Comparison of ENCODE assay signal across 12 mouse cellular contexts in genomic region chr13:69488565-69489255, GRCm38 (mm10). TPM values are rescaled to one million over a fixed set of nuclear protein-coding genes. Genes with fewer than 3 reads are reported as not detected.
A peak's percentile ranks its signal among the peaks of the same experiment; 100 is the strongest.
DNase-seq lines count a peak whose midpoint lies in the region; ATAC-seq and TF ChIP-seq lines count a peak whose summit lies in the region.
"Had no signal": no experiment of that assay in that cellular context is flagged by ENCODE, and none has a peak within 500 bp of the region (broad histone marks: within the 10 kb centered on the region; RNA-seq: fewer than 3 reads in every experiment).

No protein-coding gene starts in this region.

- intact Hi-C loops in heart, postnatal 36 days (cut with DNase I), result loop anchor here (5.0 kb wide), 2 partner anchors 106 to 486 kb away; no protein-coding TSS in a partner anchor

- peaks cover 18% of the 10 kb centered on the region for H3K27me3 ChIP-seq in heart, embryonic 11.5 days (ENCODE audit: control insufficient read depth, insufficient read depth, low read length)
- peaks cover 7% of the 10 kb centered on the region; the same call in 1 of the 2 replicates for H3K27me3 ChIP-seq in hindbrain, postnatal 0 days (ENCODE audit: insufficient read depth, low read length)
- H3K27me3 ChIP-seq in neural tube, embryonic 13.5 days, result peaks cover 57% of the 10 kb centered on the region

- 35% methylated on average over 13 of the region's 13 CpGs for WGBS in heart, embryonic 11.5 days (ENCODE audit: insufficient replicate concordance)
- WGBS in hindbrain, postnatal 0 days, result 38% methylated on average over 13 of the region's 13 CpGs
- WGBS in neural tube, embryonic 13.5 days, result 43% methylated on average over 13 of the region's 13 CpGs

- peak overlapping the region; percentile 65; the same call in 1 of the 2 replicates for H3K4me2 ChIP-seq in heart, embryonic 11.5 days
- H3K4me2 ChIP-seq in hindbrain, postnatal 0 days (ENCODE audit: low read depth, low read length), result peak overlapping the region; percentile 57; the same call in 1 of the 2 replicates
- peak overlapping the region; percentile 53; the same call in 1 of the 2 replicates for H3K4me2 ChIP-seq in neural tube, embryonic 13.5 days

- no peak overlapping the region for H3K9ac ChIP-seq in heart, embryonic 11.5 days (ENCODE audit: low read depth, low read length)
- no peak overlapping the region for H3K9ac ChIP-seq in hindbrain, postnatal 0 days (replicated peaks; ENCODE audit: low read length)
- no peak overlapping the region for H3K9ac ChIP-seq in neural tube, embryonic 13.5 days

- no peak for DNase-seq in heart, postnatal 36 days
- DNase-seq in lung, postnatal 25 days (ENCODE audit: low spot score), result peak; percentile 8
- DNase-seq in lung, postnatal 36 days, result no peak
- no peak for DNase-seq in hindbrain, postnatal 0 days (ENCODE audit: low spot score)
- DNase-seq in adrenal gland, adult 2 months, result no peak
- DNase-seq in layer of hippocampus, adult 9-11 months, result no peak
- DNase-seq: lung, adult 18-20 months; thymus, adult 2 months had no signal

- H3K27ac ChIP-seq in heart, embryonic 11.5 days (ENCODE audit: low read depth, low read length), result no peak overlapping the region
- no peak overlapping the region for H3K27ac ChIP-seq in hindbrain, postnatal 0 days
- no peak overlapping the region for H3K27ac ChIP-seq in neural tube, embryonic 13.5 days (replicated peaks)
- H3K27ac ChIP-seq: embryonic facial prominence, embryonic 12.5 days had no signal

- no peaks in the 10 kb centered on the region for H3K9me3 ChIP-seq in heart, embryonic 11.5 days (replicated peaks; ENCODE audit: control insufficient read depth, low read length)
- H3K9me3 ChIP-seq in hindbrain, postnatal 0 days (ENCODE audit: low read length), result no peaks in the 10 kb centered on the region
- no peaks in the 10 kb centered on the region for H3K9me3 ChIP-seq in neural tube, embryonic 13.5 days
- H3K9me3 ChIP-seq: embryonic facial prominence, embryonic 12.5 days; G1E had no signal

- ATAC-seq in heart, embryonic 11.5 days (replicated peaks; ENCODE audit: insufficient number of reproducible peaks, low FRiP score, low TSS enrichment), result no peak
- no peak for ATAC-seq in hindbrain, postnatal 0 days
- ATAC-seq in neural tube, embryonic 13.5 days (ENCODE audit: low read depth), result no peak

- H3K4me1 ChIP-seq in heart, embryonic 11.5 days (ENCODE audit: control insufficient read depth, insufficient read depth, low read length), result peaks cover 5% of the 10 kb centered on the region
- 0 out of 2 replicates have a peak, but pooled peaks cover 4% of the 10 kb centered on the region for H3K4me1 ChIP-seq in hindbrain, postnatal 0 days (ENCODE audit: insufficient read depth, low read length)
- H3K4me1 ChIP-seq in neural tube, embryonic 13.5 days (replicated peaks), result peaks cover 14% of the 10 kb centered on the region

- TF ChIP-seq CTCF in hindbrain, postnatal 0 days (IDR thresholded peaks at IDR 0.05; ENCODE audit: low read depth), result peak; percentile 31; the same call in 1 of the 2 replicates

- no peaks in the 10 kb centered on the region for H3K36me3 ChIP-seq in heart, embryonic 11.5 days (ENCODE audit: control insufficient read depth, insufficient read depth, low read length)
- no peaks in the 10 kb centered on the region for H3K36me3 ChIP-seq in hindbrain, postnatal 0 days (ENCODE audit: insufficient read depth, low read length)
- no peaks in the 10 kb centered on the region for H3K36me3 ChIP-seq in neural tube, embryonic 13.5 days
- H3K36me3 ChIP-seq: embryonic facial prominence, embryonic 12.5 days; G1E had no signal

- no peak overlapping the region for H3K4me3 ChIP-seq in heart, embryonic 11.5 days (ENCODE audit: low read depth, low read length)
- no peak overlapping the region for H3K4me3 ChIP-seq in hindbrain, postnatal 0 days (ENCODE audit: low read length)
- no peak overlapping the region for H3K4me3 ChIP-seq in neural tube, embryonic 13.5 days

RNA-seq across cellular contexts. Expression of gene Nsun2, which starts 44.8 kb away (rescaled TPM):
- 78.5 and 87.8 TPM in 2 replicates for polyA plus RNA-seq in heart, embryonic 11.5 days (2014; fragmentation: Nextera tagmentation; extraction: Ambion mirVana)
- total RNA-seq in heart, postnatal 36 days (2021), result 10 to 100 TPM; 41.4 to 48.9 TPM
- total RNA-seq in hindbrain, postnatal 0 days (2014; rRNA removed), result 34.9 and 37.6 TPM in 2 replicates
- polyA plus RNA-seq in hindbrain, postnatal 0 days (2015; fragmentation: Nextera tagmentation; extraction: Ambion mirVana), result 61.5 and 62.1 TPM in 2 replicates
- 78.5 and 87.1 TPM in 2 replicates for polyA plus RNA-seq in neural tube, embryonic 13.5 days (2015; fragmentation: Nextera tagmentation; extraction: Ambion mirVana)
- total RNA-seq in adrenal gland, adult 2 months (2021), result 100 to 1,000 TPM in 1 of 2 experiments, 10 to 100 TPM in 1; 92.2 to 113 TPM
- 22.7 and 31.0 TPM in 2 replicates for polyA plus RNA-seq in adrenal gland, adult 2 months (2012; rRNA removed)

RNA-seq across cellular contexts. Expression of gene Tent4a, which starts 45.7 kb away (rescaled TPM):
- polyA plus RNA-seq in heart, embryonic 11.5 days (2014; fragmentation: Nextera tagmentation; extraction: Ambion mirVana), result 4.7 and 5.1 TPM in 2 replicates
- 10 to 100 TPM; 12.8 to 14.4 TPM for total RNA-seq in heart, postnatal 36 days (2021)
- 22.3 and 22.6 TPM in 2 replicates for total RNA-seq in hindbrain, postnatal 0 days (2014; rRNA removed)
- 4.8 and 5.1 TPM in 2 replicates for polyA plus RNA-seq in hindbrain, postnatal 0 days (2015; fragmentation: Nextera tagmentation; extraction: Ambion mirVana)
- polyA plus RNA-seq in neural tube, embryonic 13.5 days (2015; fragmentation: Nextera tagmentation; extraction: Ambion mirVana), result 6.1 and 6.3 TPM in 2 replicates
- total RNA-seq in adrenal gland, adult 2 months (2021), result 10 to 100 TPM; 18.8 to 18.9 TPM
- 22.7 and 24.0 TPM in 2 replicates for polyA plus RNA-seq in adrenal gland, adult 2 months (2012; rRNA removed)
